Mouse (Mus musculus) cerebellum, adult 11-12 months (tissue): Measurements from ENCODE around the gene Gfod2.

ENCODE experiments used
- DNase-seq: peaks from one replicate; pipeline ENCODE4 v3.0.0; 2022

Gfod2 gene

DNA sequence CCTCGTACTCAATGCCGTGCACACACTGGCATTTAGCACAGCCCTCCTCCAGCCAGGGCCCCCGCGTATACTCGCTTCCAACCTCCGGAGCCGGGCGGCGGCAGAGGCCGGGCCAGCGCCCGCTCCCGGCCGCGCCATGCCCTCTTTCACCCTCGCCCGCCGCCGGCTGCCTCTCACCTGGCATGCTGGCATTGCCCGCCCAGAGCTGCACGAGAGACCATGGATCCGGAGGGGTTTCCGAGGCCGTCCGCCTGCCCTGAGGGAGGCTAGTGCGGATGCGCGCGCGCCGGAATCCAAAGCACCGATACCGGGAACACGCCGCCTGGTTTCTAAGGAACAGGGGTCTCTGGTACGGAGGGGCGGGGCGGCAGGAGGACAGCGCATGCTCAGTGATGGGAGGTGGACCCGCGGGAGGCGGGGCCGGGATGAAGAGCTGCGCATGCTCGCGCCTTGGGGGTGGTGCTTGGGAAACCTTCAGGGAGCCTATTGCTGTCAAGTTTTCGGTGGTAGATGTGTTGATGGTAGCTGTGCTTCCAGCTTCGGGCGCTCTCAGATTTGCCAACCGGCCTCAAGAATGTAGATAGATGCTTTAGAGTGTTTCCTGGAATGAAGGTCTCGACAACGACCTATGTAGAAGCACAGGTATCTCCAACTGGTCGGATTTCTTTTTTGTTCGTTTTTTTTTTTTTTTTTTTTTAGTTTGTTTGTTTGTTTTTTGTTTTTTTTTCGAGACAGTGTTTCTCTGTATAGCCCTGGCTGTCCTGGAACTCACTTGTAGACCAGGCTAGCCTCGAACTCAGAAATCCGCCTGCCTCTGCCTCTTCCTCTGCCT, at the start of gene Gfod2:
TSS of gene Gfod2 (minus strand) at position 388 of the 832 bp plus-strand sequence.
- peak; percentile 96 for DNase-seq

DNA sequence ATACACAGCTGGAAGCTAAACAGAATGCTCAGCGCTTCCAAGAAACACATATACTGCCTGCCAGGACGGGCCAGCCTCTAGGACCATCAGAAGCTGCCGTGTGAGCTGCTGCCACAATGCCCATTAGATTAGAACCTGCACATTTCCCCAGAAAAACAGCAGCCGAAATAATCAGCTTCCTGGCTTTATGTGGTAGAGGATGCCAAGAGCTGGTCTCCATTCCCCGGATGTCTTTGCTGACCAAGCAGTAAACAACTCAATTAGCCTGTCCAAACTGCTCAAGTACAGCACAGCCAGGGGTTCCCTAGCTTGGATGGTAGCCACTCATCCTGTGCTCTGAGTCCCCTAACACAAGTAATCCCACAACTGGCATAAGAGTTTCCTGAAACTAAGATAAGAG, 49.3 kb upstream of the Gfod2 start:
- no peak for DNase-seq

DNA sequence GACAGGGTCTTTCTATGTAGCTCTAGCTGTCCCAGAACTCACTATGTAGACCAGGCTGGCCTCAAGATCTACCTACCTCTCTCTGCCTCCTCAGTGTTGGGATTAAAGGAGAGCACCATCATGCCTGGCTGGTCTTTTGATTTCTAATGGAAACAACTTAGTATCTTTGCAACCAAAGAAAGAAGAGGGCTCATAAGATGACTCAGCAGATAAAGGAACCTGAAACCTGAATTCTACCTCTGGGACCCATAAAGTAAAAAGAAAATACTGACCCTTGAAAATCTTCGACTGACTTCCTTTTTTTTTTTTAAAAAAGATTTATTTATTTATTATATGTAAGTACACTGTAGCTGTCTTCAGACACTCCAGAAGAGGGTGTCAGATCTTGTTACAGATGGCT, 47.5 kb upstream of the Gfod2 start:
- DNase-seq = no peak

GRCm38 (mm10) chr8:105805346-105805745, 46.9 kb upstream of the Gfod2 start:
- no peak for DNase-seq

- DNase-seq = no peak
These were observed 46.3 kb upstream of the Gfod2 start for GRCm38 (mm10) chr8:105804797-105805196.

- DNase-seq = no peak
These were observed 42.9 kb upstream of the Gfod2 start for GRCm38 (mm10) chr8:105801153-105801904.

DNA sequence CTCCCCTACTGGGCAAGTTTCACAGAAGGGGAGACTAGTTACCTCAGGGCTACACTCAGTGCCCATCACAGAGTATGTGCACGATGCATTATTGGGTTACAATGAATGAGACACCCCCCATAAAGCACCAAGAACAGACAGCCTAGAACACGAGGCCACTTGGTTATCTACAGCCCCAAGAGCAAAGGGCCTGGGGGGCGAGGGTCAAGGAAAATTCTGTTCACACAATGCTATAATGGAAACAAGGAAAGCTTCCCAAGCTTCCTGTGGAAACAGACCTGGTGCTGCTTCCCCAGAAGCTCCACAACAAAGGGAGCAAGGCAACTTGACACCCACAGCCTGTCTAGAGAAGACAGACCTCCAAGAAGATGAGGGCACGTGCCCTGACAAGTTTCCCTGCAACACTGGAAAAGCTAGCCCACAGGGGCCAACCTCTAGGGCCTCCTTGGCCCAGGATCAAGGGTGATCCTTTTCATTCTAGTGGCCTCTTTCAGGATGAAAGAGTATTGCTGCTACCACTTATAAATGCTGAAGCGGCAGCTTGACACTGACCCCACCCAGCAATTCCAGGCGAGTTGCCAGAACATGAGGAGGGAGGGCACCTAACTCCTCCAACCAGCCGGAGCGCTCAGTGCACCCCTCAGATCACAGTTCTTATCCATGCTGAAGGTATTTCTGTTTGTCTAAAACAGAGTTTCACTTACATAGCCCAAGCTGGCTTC, 40.8 kb upstream of the Gfod2 start:
- DNase-seq = peak; percentile 50

DNA sequence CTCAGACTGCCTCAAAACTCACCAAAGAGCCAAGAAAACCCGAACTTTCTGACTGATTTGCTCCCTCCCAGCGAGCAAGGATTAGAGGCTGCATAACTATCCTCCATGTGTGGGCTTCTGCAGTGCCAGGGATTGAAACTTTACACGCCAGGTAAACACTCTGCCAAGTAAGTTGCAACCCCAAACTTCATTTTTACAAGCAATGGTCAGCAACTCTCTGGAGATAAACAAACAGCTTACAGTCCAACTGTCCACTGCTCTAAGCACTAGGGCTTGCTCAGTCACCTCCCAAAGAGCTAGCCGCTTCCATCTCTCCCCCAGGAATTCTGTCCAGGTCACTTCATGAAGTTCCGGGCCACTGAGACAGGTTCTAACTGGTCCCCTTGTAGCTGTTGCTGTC, 39.9 kb upstream of the Gfod2 start:
- DNase-seq = no peak

DNA sequence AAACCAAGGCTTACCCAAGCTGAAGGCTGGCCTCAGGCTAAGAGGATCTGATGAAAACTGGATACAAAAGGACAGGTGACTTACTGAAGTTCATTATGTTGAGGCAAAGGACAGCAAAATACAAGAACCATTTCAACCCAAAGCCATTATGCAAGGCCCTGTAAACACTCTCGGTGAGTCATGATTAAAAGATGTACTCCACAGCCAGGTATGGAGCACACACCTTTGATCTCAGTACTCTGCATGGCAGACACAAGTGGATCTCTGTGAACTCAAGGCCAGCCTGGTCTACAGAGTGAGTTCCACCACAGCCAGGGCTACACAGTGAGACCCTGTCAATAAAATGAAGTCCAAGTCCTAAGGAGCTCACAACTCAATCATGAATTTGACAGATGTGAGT, 37.3 kb upstream of the Gfod2 start:
- DNase-seq = no peak

DNA sequence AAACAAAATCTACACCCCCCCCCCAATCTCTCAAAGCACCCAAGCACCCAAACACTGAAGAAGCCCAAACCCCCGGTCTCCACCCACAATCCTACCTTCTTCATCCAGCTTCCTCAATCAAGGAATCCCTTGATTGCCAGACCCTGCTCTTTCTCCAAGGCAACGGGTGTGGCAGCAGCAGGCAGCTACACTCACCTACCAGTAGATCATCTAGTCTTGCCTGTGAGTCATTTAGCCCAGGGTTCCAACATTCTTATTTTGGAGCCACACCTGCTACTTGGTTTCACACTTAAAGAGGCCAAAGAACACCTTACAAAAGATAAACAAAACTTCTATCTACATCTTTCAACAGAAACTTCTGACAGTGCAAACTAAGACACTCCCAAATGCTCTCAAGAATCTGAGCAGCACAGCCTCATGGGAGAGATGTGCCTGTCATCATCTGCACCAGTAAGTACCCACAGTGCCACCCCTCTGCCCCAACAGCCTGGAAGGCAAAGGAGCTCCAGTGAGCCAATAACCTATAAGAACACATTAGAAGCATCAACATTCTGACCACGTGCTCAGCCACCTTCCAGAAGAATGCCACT, 35.6 kb upstream of the Gfod2 start:
- DNase-seq = no peak

GRCm38 (mm10) chr8:105793331-105793730, 34.9 kb upstream of the Gfod2 start:
- DNase-seq = no peak

GRCm38 (mm10) chr8:105789626-105790025, 31.2 kb upstream of the Gfod2 start:
- no peak for DNase-seq

GRCm38 (mm10) chr8:105788927-105789326, 30.5 kb upstream of the Gfod2 start:
- no peak for DNase-seq

GRCm38 (mm10) chr8:105788241-105788640, 29.8 kb upstream of the Gfod2 start:
- DNase-seq = no peak

GRCm38 (mm10) chr8:105780298-105780697, 21.8 kb upstream of the Gfod2 start:
- no peak for DNase-seq

- no peak for DNase-seq
These were observed 19.4 kb upstream of the Gfod2 start for GRCm38 (mm10) chr8:105777833-105778232.

DNA sequence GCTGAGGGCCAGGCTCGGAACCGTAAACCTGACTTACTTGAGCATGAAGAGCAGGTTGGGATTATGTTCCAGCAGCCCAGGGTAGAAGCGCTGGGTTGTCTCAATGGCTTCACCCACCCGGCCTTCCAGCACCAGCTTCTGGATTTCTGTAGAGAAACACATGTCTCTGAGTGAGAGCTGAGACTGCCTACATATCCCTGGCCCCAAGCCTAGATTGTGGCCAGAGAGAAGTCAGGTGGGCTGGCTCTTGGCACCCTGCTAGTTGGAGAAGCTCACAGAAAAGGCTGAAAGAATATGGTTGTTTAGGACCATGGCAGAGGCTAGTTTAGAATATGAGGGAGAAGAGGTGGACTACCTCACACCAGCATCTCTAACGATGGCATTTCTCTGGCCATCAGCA, 16.0 kb upstream of the Gfod2 start:
- DNase-seq = no peak

GRCm38 (mm10) chr8:105773441-105773861, 15.0 kb upstream of the Gfod2 start:
- peak; percentile 55 for DNase-seq

- no peak for DNase-seq
These were observed 13.1 kb upstream of the Gfod2 start for GRCm38 (mm10) chr8:105771398-105772175.

DNA sequence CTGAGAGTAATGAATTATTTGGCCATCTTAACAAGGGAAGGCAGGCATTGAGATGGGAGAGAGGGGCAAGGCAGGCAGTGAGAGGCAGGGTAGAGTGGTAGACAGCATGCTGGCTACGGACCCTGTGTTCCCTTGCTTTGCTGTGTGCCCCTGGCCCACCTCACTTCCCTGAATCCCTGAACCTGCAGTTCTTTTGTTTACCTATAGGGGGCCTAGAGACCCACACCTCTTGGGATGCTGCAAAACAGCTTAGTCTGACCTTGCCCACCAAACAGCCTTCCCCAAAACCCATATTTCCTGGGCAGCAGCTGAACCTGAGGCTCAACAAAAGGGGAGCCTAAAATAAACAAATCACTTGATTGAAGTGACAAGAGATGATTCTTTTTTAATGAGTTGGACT, 12.1 kb upstream of the Gfod2 start:
- DNase-seq = no peak

DNA sequence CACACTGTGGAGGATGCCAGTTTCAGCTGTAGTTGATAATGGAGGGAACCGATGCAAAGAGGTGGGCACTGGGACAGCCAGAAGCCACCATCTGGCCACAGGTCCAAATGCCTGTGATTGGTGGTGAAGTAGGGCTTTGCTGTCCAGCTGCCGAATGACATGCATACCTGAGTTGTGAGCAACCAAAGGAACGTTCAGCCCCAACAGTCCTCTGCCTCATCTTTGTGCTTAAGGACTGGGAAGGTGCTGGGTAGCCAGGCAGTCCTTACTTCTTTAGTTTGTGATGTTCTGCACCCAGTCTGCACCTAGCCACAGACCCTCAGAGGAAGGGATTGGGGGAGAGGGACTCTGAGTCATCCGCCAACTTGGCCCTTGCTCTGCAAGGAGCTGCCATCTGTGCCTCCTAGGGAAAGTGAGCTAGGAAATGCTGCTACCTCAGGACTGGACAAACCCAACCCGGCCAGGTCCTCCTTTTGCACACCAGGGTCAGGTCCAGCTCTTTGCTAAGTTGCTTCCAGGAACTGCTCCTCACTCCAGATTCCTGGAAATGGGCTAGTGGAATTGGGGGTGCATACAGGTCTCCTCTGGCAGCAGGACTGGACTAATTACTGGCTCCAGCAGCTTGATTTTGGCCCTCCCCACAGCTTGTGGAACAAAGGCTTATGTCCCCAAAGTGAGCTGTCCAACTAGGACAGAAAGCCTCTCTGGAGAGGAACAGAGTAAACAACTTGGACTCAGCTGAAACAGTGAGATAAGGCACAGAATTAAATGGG, 10.2 kb upstream of the Gfod2 start:
- no peak for DNase-seq
